Mouse (Mus musculus) ES-E14 (cell line): ENCODE data around the gene Itga1.

Experiments
- MAFK ChIP-seq: IDR thresholded peaks from 2 replicates; pipeline ENCODE4 v1.6.1; 2014; ENCODE audit warnings: mild to moderate bottlenecking, low read depth, low read length, inconsistent platforms; ENCODE audit not compliant: insufficient read depth
- ZNF384 ChIP-seq: IDR thresholded peaks from 2 replicates; pipeline ENCODE4 v1.6.1; 2012; ENCODE audit warnings: low read depth, low read length, inconsistent platforms

- TF ChIP-seq MAFK (no peak), ZNF384 (no peak)
Observed at GRCm38 (mm10) chr13:114914963-114915362, 186.8 kb downstream of the Itga1 start.
